Mouse (Mus musculus) C2C12 (cell line): ENCODE results near the gene Kcnmb4.

Experiments used
- CTCF ChIP-seq: IDR thresholded peaks from one replicate; pipeline ENCODE4 v1.5.1; 2011; ENCODE audit not compliant: control insufficient read depth, insufficient read depth, insufficient read length
- MYOD1 ChIP-seq: IDR thresholded peaks from one replicate; pipeline ENCODE4 v1.6.1; 2011; ENCODE audit warnings: low read depth; ENCODE audit not compliant: control insufficient read depth, insufficient read length
- MYOG ChIP-seq: IDR thresholded peaks from one replicate; pipeline ENCODE4 v1.6.1; 2011; ENCODE audit not compliant: control insufficient read depth, insufficient read length; ENCODE audit errors: extremely low read depth

DNA sequence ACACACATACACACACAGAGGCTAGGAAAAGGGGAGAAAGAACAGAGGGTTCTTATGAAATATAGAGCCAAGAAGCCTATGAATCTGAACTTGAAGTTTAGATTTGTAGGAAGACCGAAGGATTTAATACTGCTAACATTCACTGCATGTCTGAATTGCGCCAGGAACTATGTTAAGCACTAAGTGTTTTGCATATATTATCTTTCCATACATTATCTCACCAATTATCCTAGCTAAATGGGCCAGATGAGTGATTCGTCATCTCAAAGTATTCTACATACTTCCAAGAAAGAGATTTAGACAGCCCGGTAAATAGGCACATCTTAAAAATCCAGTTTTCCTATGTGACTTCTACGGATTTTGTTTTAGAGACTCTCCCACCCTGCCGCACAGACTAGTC lies 68.7 kb downstream of the Kcnmb4 start:
- TF ChIP-seq CTCF = no peak
- no peak for TF ChIP-seq MYOD1
- TF ChIP-seq MYOG = no peak
